Mouse (Mus musculus) cerebellum, postnatal 4 days (tissue): ENCODE measurements around the gene Olfr68.
A peak's percentile ranks its signal among the peaks of the same experiment; 100 is the strongest.
"Not testable (repeated sequence)": the region's sequence is repeated elsewhere in the genome, so short reads cannot be mapped to it uniquely, and the experiment has no call there.

Experiments used
- DNase-seq, 2 experiments: peaks; one replicate each; pipeline ENCODE4 v3.0.0; 2022; ENCODE audit warnings: low spot score in 2 of 2, mixed read lengths in 1 of 2

The Olfr68 gene

DNA sequence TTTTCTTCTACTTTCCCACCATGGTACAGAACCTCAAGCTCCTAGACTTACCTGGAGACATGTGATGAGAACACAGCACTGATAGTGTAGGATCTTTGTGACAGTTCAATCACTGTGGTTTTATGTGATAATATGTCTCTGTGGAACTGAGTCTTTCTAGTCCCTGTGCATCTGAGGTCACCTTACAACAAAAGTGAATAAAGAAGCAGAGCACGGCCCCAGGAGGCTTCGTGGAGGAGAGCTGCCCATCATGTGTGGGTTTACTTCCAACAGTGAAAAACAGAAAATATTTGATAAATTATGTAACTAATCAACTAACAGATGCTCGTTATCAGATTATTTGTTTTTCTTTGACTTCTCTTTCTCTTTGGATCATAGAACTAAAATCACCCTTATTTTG, at the start of gene Olfr68:
Olfr68 (minus strand) TSS at position 101 of the 400 bp plus-strand sequence.
- DNase-seq, result no peak

DNA sequence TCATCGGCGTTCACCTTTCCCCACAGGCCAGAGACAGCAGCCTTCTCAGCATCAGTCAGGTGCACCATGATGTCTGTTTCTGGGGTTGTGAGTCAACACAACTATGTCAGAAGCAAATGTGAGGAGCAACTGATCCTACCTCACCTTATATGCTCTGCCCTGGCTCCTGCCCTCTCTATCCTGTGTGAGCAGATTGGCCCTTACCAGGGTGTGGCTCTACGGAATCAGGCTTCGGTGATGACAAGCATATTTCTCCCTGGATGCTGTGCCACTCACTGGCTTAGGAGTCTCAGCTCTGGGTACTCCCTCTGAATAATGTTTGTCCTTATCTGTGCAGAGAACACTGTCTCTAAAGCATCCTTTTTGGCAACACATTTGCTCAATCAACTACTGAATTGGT, 48.3 kb upstream of the Olfr68 start, which contains the start of gene Hbb-bs:
Hbb-bs (minus strand) TSS at position 289 of the 400 bp plus-strand sequence.
- no peak for DNase-seq

DNA sequence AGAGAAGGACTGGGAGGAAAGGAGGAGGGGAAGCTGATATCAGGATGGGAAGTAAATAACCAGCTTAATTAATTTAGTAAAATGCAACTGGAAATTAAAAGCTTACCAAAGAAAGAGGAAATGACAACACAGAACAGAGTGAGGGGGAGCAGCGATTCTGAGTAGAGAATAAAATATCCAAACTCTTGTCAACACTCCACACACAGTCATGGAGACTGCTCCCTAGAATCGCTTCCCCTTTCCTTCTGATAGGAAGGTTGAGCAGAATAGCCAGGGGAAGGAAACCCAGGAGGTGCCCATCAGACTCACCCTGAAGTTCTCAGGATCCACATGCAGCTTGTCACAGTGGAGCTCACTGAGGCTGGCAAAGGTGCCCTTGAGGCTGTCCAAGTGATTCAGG, 47.6 kb upstream of the Olfr68 start:
- DNase-seq, result not testable (repeated sequence)

DNA sequence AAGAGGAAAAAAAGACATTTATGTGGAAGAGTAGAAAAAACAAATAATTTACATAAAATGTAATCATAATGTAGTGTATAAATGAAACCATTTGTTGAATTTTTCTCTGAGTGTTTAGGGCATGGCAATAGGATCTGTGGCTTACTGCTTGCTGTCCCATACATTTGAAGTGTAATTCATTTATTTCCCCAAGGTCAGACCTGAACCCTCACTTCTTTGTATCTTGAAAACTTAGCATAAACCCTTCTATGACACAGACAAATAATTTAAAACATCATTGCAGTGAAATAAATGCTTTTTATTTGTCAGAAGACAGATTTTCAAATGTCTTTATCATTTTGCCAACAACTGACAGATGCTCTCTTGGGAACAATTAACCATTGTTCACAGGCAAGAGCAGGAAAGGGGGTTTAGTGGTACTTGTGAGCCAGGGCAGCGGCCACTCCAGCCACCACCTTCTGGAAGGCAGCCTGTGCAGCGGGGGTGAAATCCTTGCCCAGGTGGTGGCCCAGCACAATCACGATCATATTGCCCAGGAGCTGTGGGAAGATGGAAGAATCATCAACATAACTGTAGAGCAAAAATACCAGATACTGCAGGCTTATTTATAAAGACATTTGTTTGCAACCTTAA, 46.9 kb upstream of the Olfr68 start:
- DNase-seq, result no peak

DNA sequence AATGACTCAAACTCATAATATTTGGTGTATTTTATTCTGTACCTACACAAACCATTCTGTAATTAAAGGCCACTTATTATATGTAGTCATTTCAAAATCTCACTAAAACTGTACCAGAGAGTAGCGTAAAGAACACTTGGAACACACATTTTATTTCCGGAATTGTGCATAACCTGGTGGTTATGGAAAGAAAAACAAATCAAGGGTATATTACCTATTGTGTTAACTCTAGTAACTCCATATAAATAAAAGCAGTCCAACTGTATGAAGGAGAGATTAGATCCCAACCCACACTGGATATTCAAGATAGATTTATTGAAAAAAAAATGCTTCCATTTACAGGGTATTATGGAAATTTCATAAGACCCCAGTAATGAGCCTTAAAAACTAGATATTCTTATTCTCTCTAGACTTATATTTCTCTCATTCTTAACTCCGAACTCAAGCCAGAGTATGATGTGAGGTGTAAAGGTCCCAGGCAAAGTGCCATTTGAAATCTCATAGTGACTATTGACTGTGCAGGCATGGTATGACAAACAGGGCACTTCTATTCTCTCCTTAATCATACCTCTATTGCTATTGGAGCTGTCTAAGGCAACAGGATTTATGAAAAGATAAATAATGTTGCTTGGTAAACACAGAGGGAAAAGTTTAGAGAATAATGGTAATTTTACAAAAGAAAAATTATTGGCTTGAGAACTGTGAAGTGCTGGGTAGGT, 46.2 kb upstream of the Olfr68 start:
- DNase-seq, result no peak

DNA sequence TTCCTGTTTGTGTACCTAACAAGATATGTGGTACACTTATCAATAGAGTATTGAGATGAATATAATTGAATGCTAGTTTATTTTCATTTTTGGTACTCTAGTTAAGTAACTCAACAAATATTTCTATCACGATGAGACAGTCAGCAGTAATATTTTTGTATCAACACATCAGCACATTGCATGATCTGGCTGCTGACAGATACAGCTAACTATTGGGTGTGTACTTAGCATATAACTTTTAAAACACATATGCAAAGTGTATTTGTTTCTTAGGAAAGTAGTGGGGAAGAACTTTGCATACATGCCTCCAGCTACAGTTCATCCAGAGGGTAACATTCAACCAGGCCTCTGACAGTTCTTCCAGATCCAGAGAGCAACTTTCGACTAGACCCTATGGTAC, 45.1 kb upstream of the Olfr68 start:
- DNase-seq, result no peak

DNA sequence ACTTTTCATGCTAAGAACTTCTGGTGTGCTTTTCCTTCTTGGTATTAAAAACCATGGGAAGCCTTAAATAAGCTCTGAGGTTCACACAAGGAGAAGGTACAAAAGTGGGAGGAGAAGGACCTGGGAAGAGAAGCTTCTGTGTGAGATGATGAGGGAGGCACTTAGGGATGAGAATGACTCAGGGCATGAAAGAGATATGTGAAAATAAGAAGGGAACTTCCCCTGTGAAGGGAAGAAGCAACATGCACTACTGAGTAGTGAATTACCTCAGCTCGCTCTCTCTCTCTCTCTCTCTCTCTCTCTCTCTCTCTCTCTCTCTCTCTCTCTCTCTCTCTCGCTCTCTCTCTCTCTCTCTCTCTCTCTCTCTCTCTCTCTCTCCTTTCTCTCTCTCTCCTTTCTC, 35.6 kb upstream of the Olfr68 start:
- not testable (repeated sequence) for DNase-seq

DNA sequence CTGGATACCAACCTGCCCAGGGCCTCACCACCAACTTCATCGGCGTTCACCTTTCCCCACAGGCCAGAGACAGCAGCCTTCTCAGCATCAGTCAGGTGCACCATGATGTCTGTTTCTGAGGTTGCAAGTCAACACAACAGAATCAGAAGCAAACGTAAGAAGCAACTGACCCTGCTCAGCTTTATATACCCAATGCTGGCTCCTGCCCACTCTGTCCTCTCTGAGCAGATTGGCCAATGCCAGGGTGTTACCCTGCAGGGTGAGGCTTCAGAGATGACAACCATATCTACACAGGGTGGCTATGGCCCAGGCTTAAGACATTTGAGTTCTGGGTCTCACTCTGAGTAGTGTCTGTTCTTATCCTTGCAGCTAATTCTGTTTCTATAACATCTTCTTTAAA, 34.3 kb upstream of the Olfr68 start, which contains the start of gene Hbb-bt:
Hbb-bt (minus strand) TSS at position 231 of the 400 bp plus-strand sequence.
- DNase-seq, result no peak

DNA sequence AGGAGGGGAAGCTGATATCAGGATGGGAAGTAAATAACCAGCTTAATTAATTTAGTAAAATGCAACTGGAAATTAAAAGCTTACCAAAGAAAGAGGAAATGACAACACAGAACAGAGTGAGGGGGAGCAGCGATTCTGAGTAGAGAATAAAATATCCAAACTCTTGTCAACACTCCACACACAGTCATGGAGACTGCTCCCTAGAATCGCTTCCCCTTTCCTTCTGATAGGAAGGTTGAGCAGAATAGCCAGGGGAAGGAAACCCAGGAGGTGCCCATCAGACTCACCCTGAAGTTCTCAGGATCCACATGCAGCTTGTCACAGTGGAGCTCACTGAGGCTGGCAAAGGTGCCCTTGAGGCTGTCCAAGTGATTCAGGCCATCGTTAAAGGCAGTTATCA, 33.7 kb upstream of the Olfr68 start:
- DNase-seq, result not testable (repeated sequence)

DNA sequence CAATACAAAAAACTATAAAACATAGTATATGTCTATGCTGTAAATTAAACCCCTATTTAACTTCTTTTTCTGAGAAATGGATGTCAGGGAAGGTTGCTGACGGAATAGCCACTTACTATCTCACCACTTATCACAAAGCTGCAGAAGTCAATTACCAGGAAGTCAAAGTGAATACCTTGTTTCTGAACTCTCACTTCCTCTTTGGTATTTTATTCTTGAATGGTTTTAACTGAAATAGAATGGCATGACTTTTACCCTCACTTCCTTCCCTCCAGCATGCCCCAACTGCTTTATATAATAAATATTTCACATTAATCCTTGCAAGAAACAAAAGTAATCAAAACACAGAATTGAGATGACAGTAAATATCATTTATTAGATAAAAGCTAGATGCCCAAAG, 32.7 kb upstream of the Olfr68 start:
- no peak for DNase-seq

DNA sequence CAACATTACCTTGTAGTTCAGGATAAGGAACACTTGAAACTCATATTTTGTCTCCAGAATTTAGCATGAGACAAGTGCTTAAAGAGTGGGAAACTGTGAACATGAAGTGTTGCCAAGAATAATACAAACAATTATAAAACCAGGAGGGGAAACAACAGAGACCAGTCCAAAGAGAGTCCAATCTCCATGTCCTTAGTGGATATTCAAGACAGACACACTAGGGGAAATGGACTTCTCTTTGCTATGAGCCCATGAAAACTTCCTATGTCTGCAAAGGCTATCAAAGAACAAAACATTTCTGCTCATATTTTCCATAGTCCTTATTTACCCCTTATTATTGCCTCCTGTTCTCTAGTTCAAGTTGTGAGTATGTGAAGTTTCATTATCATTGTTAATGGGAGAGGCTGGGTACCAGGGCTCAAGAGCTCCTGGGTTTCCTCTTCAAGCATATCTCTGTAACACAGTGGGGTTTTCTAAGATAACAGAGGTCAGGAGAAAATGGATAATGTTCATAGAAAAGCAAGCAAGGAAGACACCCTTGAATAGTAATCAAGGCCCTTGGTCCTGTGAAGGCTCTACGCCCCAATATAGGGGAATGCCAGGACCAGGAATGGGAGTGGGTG, 31.8 kb upstream of the Olfr68 start:
- no peak for DNase-seq

DNA sequence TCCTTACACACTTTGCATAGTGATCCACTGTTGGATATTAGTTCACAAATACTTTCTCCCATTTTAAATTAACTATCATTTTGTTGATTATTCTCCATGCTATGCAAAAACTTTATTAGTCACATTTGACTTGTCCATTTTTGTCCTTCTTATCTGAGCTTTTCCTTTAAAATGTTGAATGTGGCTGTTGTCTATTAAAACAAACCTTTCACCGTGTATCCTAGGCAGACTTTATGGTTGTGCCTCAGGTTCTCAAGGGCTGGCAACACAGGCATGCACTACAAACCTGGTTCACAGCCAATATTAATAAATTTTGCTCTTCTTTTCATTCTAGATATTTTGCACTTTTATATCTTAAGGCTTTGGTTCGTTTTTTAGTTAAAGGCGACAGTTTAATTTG, 31.2 kb upstream of the Olfr68 start:
- DNase-seq, result no peak

DNA sequence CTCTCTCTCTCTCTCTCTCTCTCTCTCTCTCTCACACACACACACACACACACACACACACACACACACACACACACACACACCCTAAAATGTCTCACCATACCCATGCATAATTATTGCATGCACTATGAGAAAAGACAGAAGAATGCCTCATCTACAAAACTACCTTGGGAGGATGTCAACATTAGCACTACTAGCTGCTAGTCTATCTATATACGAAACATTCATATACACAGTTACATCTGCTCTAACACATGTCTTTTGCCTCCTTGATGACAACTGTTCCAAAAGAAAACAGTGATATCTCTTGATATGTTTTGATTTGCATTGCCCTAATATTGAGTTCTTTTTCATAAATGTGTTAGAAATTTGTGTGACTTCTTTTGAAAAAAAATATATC, 30.8 kb upstream of the Olfr68 start:
- DNase-seq, result no peak

DNA sequence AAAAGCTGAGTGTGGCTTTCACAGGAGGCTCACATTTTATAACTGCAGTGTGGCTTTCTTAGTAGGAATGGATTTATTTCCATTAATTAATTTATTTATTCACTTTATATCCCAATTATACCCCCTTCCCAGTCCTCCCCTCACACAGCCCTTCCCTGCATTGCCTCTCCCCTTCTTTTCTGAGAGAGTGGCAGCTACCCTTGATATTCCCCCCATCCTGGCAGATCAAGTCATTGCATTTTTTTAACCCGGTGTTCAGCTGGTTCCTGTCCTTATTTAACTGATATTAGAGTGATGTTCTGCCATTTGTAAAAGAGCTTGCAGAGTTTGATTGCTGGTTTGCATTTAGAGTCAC, 30.3 kb upstream of the Olfr68 start:
- no peak for DNase-seq

DNA sequence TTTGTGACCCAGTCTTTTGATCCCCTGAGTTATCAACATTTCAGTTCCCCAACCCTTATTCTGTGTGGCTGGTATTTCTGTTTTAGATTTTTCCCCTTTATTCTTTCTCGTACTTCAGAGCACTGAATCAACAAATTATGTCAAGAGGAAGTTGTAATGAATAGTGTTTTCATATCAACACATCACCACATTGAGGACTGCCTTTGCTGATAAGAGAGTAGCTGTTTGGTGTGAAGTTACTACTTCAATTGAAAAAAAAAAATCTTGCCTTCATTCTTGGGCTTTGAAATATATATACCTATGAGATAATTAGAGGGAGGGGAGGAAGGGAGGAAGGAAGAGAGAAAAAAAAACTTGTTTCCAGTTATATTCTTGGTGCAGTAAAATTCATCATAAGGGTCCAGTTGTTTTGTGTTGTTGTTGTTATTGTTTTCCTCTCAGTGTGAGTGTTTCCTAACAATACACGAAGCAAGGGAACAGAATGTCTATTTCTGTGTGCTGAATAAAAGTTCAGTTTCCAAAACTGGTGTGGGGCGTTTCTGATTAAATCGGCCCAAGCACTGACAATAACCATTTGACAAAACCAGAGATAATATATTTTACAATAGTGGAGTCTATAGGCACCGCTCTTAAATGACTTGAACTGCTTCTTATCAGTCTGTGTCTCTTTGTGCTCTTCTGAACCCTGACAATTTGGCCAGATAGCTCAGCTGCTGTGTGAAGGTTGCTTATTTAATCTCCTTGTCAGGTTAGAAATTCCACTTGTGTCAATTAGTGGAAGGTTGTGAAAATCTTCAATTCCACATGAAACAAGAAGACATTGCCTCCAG, 29.7 kb upstream of the Olfr68 start:
- DNase-seq, result no peak

DNA sequence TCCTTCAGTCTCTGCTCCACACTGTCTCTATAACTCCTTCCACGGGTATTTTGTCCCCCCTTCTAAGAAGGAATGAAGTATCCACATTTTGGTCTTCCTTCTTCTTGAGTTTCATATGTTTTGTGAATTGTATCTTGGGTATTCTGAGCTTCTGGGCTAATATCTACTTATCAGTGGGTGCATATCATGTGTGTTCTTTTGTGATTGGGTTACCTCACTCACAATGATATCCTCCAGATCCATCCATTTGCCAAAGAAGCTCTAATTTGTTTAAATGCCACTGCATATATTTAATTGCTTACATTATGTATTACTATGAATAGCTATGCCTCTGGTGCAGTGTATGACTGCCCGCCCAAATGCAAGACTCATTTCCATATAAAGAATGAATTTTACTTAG, 28.6 kb upstream of the Olfr68 start:
- DNase-seq, result not testable (repeated sequence)

DNA sequence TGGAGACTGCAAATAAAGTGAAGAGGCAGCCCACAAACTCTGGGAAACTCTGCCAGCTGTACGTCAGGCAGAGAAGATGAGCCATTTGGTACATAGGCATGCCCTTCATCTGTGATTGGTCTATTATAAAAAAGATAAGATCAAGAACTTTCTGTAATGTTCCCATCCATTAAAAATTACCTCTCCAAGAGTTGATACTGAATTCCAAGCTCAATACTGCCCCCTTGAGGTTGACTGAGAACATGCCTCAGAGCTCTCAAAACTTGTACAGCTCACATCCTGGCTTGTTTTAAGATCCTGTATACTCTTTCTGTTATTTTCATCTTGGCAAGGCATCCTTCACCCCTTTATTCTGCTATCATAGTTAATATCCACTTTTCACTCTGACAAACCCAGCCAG, 27.4 kb upstream of the Olfr68 start:
- peak in 1 of 2 experiments; percentile 1 for DNase-seq

DNA sequence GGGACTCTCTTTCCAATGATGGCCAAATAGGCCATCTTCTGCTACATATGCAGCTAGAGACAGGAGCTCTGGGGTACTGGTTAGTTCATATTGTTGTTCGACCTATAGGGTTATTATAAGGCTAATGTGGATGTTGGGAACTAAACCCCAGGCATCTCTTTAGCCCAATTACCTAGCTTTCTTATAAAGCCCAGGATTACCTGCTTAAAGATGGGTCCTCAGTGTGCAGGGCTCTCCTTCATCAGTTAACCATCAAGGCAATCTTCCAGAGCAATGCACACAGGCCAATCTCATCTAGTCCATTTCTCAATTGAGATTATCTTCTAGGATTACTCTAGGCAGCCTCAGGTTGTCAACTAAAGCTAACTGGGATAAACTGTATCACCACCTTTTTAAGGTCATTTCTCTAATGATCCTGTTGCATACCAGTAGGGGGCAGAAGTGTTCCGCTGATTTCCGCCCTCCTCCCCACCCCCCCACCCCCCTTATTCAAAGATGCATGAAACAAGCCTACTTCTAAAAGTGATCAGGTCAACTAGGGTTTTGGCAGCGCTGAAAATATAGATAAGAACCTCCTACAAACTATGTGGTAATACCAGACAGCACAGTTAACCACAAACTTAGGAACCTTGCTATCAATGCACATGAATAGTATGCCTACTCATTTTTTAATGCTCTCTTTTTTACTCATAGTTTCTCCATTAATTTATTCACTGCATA, 13.3 kb upstream of the Olfr68 start:
- DNase-seq, result no peak

DNA sequence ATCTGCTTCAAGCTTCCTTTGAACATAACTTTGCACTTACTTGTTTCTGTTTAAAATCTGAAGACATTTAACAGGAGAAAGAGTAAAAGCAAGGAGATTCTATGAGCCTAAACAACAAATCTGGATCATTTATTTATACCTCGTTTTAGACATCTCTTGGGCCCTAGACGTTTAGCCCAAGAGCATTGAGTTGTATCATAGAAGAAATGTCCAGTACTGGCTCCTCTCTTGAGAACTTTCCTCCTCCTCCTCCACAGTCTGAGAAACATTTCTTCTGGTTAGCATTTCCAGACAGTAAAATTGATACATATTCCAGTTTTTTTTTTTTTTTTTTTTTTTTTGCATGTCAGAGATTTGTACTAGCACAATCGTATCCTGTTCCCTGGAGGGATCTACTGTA, 12.2 kb upstream of the Olfr68 start, which contains the start of gene Olfr67:
Olfr67 (minus strand) TSS at position 101 of the 400 bp plus-strand sequence.
- no peak for DNase-seq

DNA sequence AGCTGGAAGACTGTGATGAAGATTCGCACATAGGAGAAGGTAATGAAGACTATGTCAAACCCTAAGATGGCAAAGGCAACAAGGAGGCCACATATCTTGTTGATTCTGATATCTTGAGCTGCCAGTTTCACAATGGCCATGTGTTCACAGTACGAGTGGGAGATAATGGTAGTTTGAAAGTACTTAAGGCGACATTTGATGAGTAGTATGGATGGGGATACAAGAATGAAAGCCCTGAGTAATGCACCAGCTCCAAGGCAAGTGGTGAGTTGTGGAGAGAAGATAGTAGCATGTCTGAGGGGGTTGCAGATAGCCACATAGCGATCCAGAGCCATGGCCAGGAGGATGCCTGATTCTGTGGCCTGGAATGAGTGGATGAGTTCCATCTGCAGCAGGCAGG, 1.8 kb downstream of the Olfr68 start:
- DNase-seq, result not testable (repeated sequence)

DNA sequence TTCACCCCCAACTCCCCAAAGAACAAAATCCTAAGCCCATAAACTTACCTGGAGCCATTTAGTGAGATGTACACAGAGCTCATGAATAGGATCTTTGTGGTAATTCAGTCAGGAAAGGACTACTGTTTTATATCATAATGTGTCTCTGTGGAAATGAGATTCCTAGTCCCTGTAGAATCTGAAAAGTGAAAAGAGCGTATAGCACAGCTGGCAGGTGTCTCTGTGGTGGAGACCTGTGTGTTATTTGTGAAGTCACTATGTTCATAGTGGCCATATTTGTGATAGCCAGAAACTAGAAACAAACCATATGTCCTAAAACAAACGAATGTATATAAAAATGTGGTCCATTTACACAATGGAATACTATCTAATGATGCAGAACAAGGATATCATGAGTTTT, 8.0 kb downstream of the Olfr68 start, which contains the start of gene Olfr69:
Olfr69 (minus strand) TSS at position 101 of the 400 bp plus-strand sequence.
- DNase-seq, result no peak
